Mouse (Mus musculus) limb, embryonic 12.5 days (tissue): Measurements from ENCODE around the gene Aspscr1. TPM values are rescaled to one million over a fixed set of nuclear protein-coding genes. Genes with fewer than 3 reads are reported as not detected.

ENCODE experiments used
- ATAC-seq: fragments of 200-750 bp; cut with Nextera tagmentation; 2 replicates; pipeline ENCODE4 v1.8.0; 2017; ENCODE audit warnings: low read depth, moderate TSS enrichment; ENCODE audit not compliant: insufficient number of reproducible peaks, insufficient read depth, low FRiP score, low TSS enrichment
- H3K27ac ChIP-seq: fragments of 300-500 bp; sonication (generic); 2 replicates; pipeline ENCODE4 v1.5.1; 2016; ENCODE audit warnings: mild to moderate bottlenecking, moderate library complexity
- H3K27me3 ChIP-seq: fragments of 300-500 bp; sonication (generic); 2 replicates; pipeline ENCODE4 v1.6.1; 2016; ENCODE audit warnings: mild to moderate bottlenecking, moderate library complexity
- H3K36me3 ChIP-seq: fragments of 300-500 bp; sonication (generic); 2 replicates; pipeline ENCODE4 v1.6.1; 2016; ENCODE audit warnings: mild to moderate bottlenecking, moderate library complexity
- H3K4me1 ChIP-seq: fragments of 300-500 bp; sonication (generic); replicated peaks from 2 replicates; pipeline ENCODE4 v1.6.1; 2016
- H3K4me2 ChIP-seq: fragments of 300-500 bp; sonication (generic); 2 replicates; pipeline ENCODE4 v1.6.1; 2016; ENCODE audit warnings: mild to moderate bottlenecking, moderate library complexity
- H3K4me3 ChIP-seq: fragments of 300-500 bp; sonication (generic); replicated peaks from 2 replicates; pipeline ENCODE4 v1.5.1; 2016; ENCODE audit warnings: mild to moderate bottlenecking
- H3K9ac ChIP-seq: fragments of 300-500 bp; sonication (generic); replicated peaks from 2 replicates; pipeline ENCODE4 v1.6.1; 2016; ENCODE audit warnings: mild to moderate bottlenecking, moderate library complexity
- H3K9me3 ChIP-seq: fragments of 300-500 bp; sonication (generic); 2 replicates; pipeline ENCODE4 v1.6.1; 2016; ENCODE audit warnings: mild to moderate bottlenecking, moderate library complexity
- WGBS: fragments of 180-500 bp; shearing (Covaris S2); methylation state at CpG from one replicate; pipeline ENCODE4 v1.1.7; 2016; 5-methylcytosine and 5-hydroxymethylcytosine counted together
- polyA plus RNA-seq: library from polyadenylated mRNA; unstranded; fragments of >200 nt; fragmentation: Nextera tagmentation; extraction: Ambion mirVana; gene quantifications from 2 replicates; pipeline ENCODE4 v1.2.1, GENCODE M21; 2016

The Aspscr1 gene
- 142 and 149 TPM in 2 replicates for polyA plus RNA-seq

DNA sequence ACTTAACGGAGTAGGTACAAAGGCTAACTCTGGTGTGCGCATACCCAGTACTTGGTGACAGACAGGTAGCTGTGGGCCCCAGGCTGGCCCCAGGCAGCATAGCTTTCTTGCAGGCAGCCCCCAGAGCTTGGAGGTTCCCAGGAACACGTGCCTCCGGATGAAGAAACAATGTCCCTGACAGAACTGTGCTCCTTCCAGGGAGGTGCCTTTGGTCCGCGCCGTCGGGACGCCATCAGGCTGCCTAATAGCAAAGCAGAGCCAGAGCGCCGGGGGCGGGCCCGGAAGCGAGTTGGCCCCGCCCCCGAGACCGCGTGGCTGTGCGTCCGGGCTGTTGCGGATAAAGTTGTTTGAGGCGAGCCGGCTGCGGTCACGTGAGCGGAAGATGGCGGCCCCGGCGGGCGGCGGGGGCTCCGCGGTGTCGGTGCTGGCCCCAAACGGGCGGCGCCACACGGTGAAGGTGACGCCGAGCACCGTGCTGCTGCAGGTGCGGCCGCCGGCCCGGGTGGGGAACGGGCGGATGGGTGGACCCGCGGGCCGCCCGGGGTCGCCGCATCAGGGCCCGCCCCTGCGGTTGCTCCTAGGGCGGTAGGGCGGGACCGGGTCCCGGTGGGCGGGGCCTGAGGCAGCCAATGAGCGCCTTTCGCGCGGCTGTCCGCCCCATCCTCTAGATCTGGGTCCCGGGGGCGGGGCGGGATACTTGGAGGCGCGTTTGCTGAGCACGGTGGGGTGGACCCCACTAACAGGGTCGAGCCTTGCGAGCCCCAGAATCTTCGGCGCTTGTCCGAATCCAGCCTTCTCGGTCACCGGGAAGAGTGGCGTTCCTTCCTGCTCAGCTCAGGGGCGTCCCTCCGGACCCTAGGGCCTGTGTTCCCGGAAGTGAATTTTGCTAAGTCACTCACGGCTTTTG is at the start of gene Aspscr1:
Aspscr1 (plus strand) TSS at position 287 of the 907 bp plus-strand sequence.
- H3K27ac ChIP-seq: peak within 1 kb of the TSS; percentile 91
- WGBS: 2% methylated on average over 80 of the region's 83 CpGs
- peak within 1 kb of the TSS; percentile 81 for H3K9ac ChIP-seq
- ATAC-seq: peak; percentile 96
- H3K27me3 ChIP-seq: no peaks in the 10 kb centered on the region
- no peaks in the 10 kb centered on the region for H3K9me3 ChIP-seq
- H3K4me2 ChIP-seq: peak within 1 kb of the TSS; percentile 90
- H3K4me3 ChIP-seq: peak within 1 kb of the TSS; percentile 75
- H3K36me3 ChIP-seq: peaks cover 21% of the 10 kb centered on the region
- peaks cover 19% of the 10 kb centered on the region for H3K4me1 ChIP-seq

GRCm38 (mm10) chr11:120623961-120624679 is 48.7 kb upstream of the Aspscr1 start:
- no peaks in the 10 kb centered on the region for H3K9me3 ChIP-seq
- no peaks in the 10 kb centered on the region for H3K27me3 ChIP-seq
- peak overlapping the region; percentile 77 for H3K9ac ChIP-seq
- H3K27ac ChIP-seq: peak overlapping the region; percentile 80
- 13% methylated on average over 30 of the region's 30 CpGs for WGBS
- H3K4me2 ChIP-seq: peak overlapping the region; percentile 99
- peaks cover 62% of the 10 kb centered on the region for H3K36me3 ChIP-seq
- H3K4me1 ChIP-seq: peaks cover 11% of the 10 kb centered on the region
- peak; percentile 52; the same call in 1 of the 2 replicates for ATAC-seq
- peak overlapping the region; percentile 98 for H3K4me3 ChIP-seq

- Histone ChIP-seq H3K4me3 (peak overlapping the region; percentile 98), H3K4me1 (peaks cover 12% of the 10 kb centered on the region), H3K27ac (peak overlapping the region; percentile 80), H3K36me3 (peaks cover 65% of the 10 kb centered on the region), H3K27me3 (no peaks in the 10 kb centered on the region), H3K4me2 (peak overlapping the region; percentile 99), H3K9me3 (no peaks in the 10 kb centered on the region), H3K9ac (peak overlapping the region; percentile 77)
- WGBS: under 1% methylated on average over 52 of the region's 53 CpGs
- ATAC-seq: peak; percentile 61; the same call in 1 of the 2 replicates
These were observed 48.1 kb upstream of the Aspscr1 start for GRCm38 (mm10) chr11:120624680-120625111.

GRCm38 (mm10) chr11:120625152-120625775 is 47.5 kb upstream of the Aspscr1 start, which contains the start of gene Sirt7:
Sirt7 (minus strand) TSS chr11:120625240.
- peaks cover 61% of the 10 kb centered on the region for H3K36me3 ChIP-seq
- H3K27me3 ChIP-seq: no peaks in the 10 kb centered on the region
- H3K4me1 ChIP-seq: peaks cover 18% of the 10 kb centered on the region
- H3K9me3 ChIP-seq: no peaks in the 10 kb centered on the region
- H3K4me3 ChIP-seq: peak within 1 kb of the TSS; percentile 98
- H3K4me2 ChIP-seq: peak within 1 kb of the TSS; percentile 99
- H3K27ac ChIP-seq: peak within 1 kb of the TSS; percentile 80
- WGBS: 15% methylated on average over 5 of the region's 5 CpGs
- H3K9ac ChIP-seq: peak within 1 kb of the TSS; percentile 77
- ATAC-seq: no peak

- no peak overlapping the region for H3K4me3 ChIP-seq
- no peaks in the 10 kb centered on the region for H3K27me3 ChIP-seq
- ATAC-seq: no peak
- H3K9ac ChIP-seq: no peak overlapping the region
- peaks cover 33% of the 10 kb centered on the region for H3K4me1 ChIP-seq
- H3K4me2 ChIP-seq: no peak overlapping the region
- H3K36me3 ChIP-seq: peaks cover 46% of the 10 kb centered on the region
- no peaks in the 10 kb centered on the region for H3K9me3 ChIP-seq
- WGBS: 91% methylated on average over 11 of the region's 11 CpGs
- no peak overlapping the region for H3K27ac ChIP-seq
These were observed 45.8 kb upstream of the Aspscr1 start for GRCm38 (mm10) chr11:120626785-120627467.

- peaks cover 38% of the 10 kb centered on the region for H3K36me3 ChIP-seq
- no peak overlapping the region for H3K27ac ChIP-seq
- no peak for ATAC-seq
- H3K4me2 ChIP-seq: no peak overlapping the region
- no peaks in the 10 kb centered on the region for H3K27me3 ChIP-seq
- 81% methylated on average over 22 of the region's 22 CpGs for WGBS
- peaks cover 39% of the 10 kb centered on the region for H3K4me1 ChIP-seq
- no peak overlapping the region for H3K9ac ChIP-seq
- H3K4me3 ChIP-seq: no peak overlapping the region
- H3K9me3 ChIP-seq: no peaks in the 10 kb centered on the region
These were observed 45.1 kb upstream of the Aspscr1 start for GRCm38 (mm10) chr11:120627468-120628300.

- ATAC-seq: no peak
- WGBS: 94% methylated on average over 23 of the region's 23 CpGs
- Histone ChIP-seq H3K4me2 (0 out of 2 replicates have a peak overlapping the region, but pooled peaks have one; percentile 21), H3K4me3 (no peak overlapping the region), H3K9me3 (no peaks in the 10 kb centered on the region), H3K27me3 (no peaks in the 10 kb centered on the region), H3K27ac (no peak overlapping the region), H3K9ac (no peak overlapping the region), H3K36me3 (peaks cover 34% of the 10 kb centered on the region), H3K4me1 (peaks cover 39% of the 10 kb centered on the region)
These were observed 44.0 kb upstream of the Aspscr1 start for GRCm38 (mm10) chr11:120628601-120629340.

DNA sequence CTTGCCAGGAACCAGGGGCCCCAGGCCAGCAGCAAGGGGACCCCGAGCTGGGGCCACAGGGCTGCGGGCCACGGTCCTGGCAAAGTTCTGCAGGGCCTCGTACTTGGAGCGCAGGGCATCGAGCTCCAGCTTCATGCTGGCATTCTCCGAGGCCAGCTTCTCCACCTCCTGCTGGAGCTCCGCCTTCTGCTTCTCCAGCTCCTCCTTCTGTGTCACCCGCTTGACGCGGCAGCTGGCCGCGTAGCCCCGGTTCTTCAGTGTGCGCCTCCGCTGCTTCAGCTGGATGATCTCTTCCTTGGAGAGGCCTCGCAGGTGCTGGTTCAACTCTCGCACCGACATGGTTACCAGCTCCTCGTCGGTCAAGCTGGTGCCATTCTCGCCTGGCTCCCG is 43.4 kb upstream of the Aspscr1 start:
- Histone ChIP-seq H3K36me3 (peaks cover 34% of the 10 kb centered on the region), H3K9ac (0 out of 2 replicates have a peak overlapping the region, but pooled peaks have one; percentile 48), H3K9me3 (no peaks in the 10 kb centered on the region), H3K27ac (0 out of 2 replicates have a peak overlapping the region, but pooled peaks have one; percentile 23), H3K4me1 (peaks cover 34% of the 10 kb centered on the region), H3K4me3 (no peak overlapping the region), H3K4me2 (peak overlapping the region; percentile 21; the same call in 1 of the 2 replicates), H3K27me3 (no peaks in the 10 kb centered on the region)
- no peak for ATAC-seq
- 82% methylated on average over 23 of the region's 23 CpGs for WGBS

- Histone ChIP-seq H3K9ac (peak overlapping the region; percentile 48; the same call in 1 of the 2 replicates), H3K4me1 (peaks cover 34% of the 10 kb centered on the region), H3K27me3 (no peaks in the 10 kb centered on the region), H3K4me3 (no peak overlapping the region), H3K4me2 (peak overlapping the region; percentile 6; the same call in 1 of the 2 replicates), H3K27ac (peak overlapping the region; percentile 23; the same call in 1 of the 2 replicates), H3K36me3 (peaks cover 34% of the 10 kb centered on the region), H3K9me3 (no peaks in the 10 kb centered on the region)
- ATAC-seq: no peak
- WGBS: 54% methylated on average over 7 of the region's 7 CpGs
These were observed 42.9 kb upstream of the Aspscr1 start for GRCm38 (mm10) chr11:120629911-120630310.
